Mouse (Mus musculus): ENCODE measurements around the gene Cyp17a1.

DNA sequence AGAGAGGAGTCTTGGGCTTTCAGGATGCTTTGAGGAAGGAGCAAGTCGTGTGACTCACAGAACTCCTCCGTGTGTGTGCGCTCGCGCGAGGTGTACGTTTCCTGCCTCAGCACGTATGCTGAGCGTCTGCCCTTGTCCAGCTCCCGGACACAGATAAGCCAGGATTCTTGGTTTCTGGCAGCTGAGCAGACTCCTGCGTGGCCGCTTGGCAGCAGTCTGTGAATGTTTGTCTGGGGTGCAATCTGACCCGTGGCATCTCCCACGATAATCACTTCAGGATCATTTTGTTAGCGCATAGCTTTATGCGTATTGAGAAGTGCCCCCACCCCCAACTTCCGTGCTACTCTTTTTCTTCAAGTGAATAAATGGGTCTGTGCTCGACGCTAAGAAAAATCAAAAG is 54.0 kb downstream of the Cyp17a1 start:
- TF ChIP-seq POLR2A (IDR thresholded peaks at IDR 0.05; ENCODE audit: insufficient read depth, low read depth, low read length): no peak
- TF ChIP-seq CTCF (IDR thresholded peaks at IDR 0.05): no peak

Data from heart, adult 2 months (tissue).